In the genomic region with DNA sequence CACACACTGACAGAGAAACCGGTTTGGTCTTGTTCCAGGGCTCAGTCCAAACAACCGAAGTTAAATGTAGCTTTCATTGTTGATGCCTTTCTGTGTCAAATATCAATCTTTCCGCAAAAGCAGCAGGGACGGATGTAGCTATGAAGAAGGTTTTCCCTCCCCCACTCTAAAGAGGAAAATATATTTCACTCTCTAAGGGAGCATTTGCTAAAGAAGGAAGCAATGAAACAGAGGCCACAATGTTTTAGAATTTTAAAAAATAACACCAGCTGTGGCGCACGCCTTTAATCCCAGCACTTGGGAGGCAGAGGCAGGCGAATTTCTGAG, we compare ENCODE assay signal across 8 mouse cellular contexts.
DNase-seq lines count a peak whose midpoint lies in the region; ATAC-seq and TF ChIP-seq lines count a peak whose summit lies in the region.

No protein-coding gene starts in this region.

- ATAC-seq in neural tube, embryonic 11.5 days (ENCODE audit: insufficient read depth, low FRiP score, low TSS enrichment): no peak
- no peak for ATAC-seq in limb, embryonic 12.5 days (ENCODE audit: insufficient number of reproducible peaks, insufficient read depth, low FRiP score, low TSS enrichment, low read depth)
- no peak for ATAC-seq in stomach, postnatal 0 days (ENCODE audit: low FRiP score, low TSS enrichment)
- no peak for ATAC-seq in erythroid progenitor cell, adult 5-6 weeks (replicated peaks; ENCODE audit: low FRiP score, poor library complexity, severe bottlenecking)

- H3K4me3 ChIP-seq in gastrocnemius, adult 2 months: peak overlapping the region; percentile 38; the same call in 1 of the 2 replicates
- H3K4me3 ChIP-seq in neural tube, embryonic 11.5 days (ENCODE audit: low read depth, low read length): no peak overlapping the region
- H3K4me3 ChIP-seq in limb, embryonic 12.5 days (replicated peaks): no peak overlapping the region
- H3K4me3 ChIP-seq in stomach, postnatal 0 days (ENCODE audit: low read depth, low read length): no peak overlapping the region

- H3K4me1 ChIP-seq in neural tube, embryonic 11.5 days (ENCODE audit: control insufficient read depth, insufficient read depth, low read length): peaks cover 13% of the 10 kb centered on the region; the same call in 1 of the 2 replicates
- H3K4me1 ChIP-seq in limb, embryonic 12.5 days (replicated peaks): peaks cover 76% of the 10 kb centered on the region
- peaks cover 13% of the 10 kb centered on the region; the same call in 1 of the 2 replicates for H3K4me1 ChIP-seq in stomach, postnatal 0 days (replicated peaks; ENCODE audit: control insufficient read depth, insufficient read depth)

- H3K9me3 ChIP-seq in neural tube, embryonic 11.5 days (ENCODE audit: control insufficient read depth, low read length): no peaks in the 10 kb centered on the region
- no peaks in the 10 kb centered on the region for H3K9me3 ChIP-seq in limb, embryonic 12.5 days
- H3K9me3 ChIP-seq in stomach, postnatal 0 days (ENCODE audit: control insufficient read depth, low read length): no peaks in the 10 kb centered on the region

- H3K4me2 ChIP-seq in neural tube, embryonic 11.5 days (ENCODE audit: low read depth): no peak overlapping the region
- peak overlapping the region; percentile 41 for H3K4me2 ChIP-seq in limb, embryonic 12.5 days
- peak overlapping the region; percentile 17; the same call in 1 of the 2 replicates for H3K4me2 ChIP-seq in stomach, postnatal 0 days (replicated peaks; ENCODE audit: low read depth)

- H3K9ac ChIP-seq in neural tube, embryonic 11.5 days (ENCODE audit: low read length): no peak overlapping the region
- 0 out of 2 replicates have a peak overlapping the region, but pooled peaks have one; percentile 34 for H3K9ac ChIP-seq in limb, embryonic 12.5 days (replicated peaks)
- no peak overlapping the region for H3K9ac ChIP-seq in stomach, postnatal 0 days (ENCODE audit: low read length)

- TF ChIP-seq CTCF in gastrocnemius, adult 2 months (IDR thresholded peaks at IDR 0.05): no peak
- TF ChIP-seq CTCF in stomach, postnatal 0 days (IDR thresholded peaks at IDR 0.05; ENCODE audit: low read depth): no peak

- no peak for TF ChIP-seq EP300 in stomach, postnatal 0 days (optimal IDR thresholded peaks at IDR 0.05)

- no peak for DNase-seq in gastrocnemius, adult 2 months
- DNase-seq in gastrocnemius, adult 18-20 months (ENCODE audit: low spot score): no peak
- DNase-seq in neural tube, embryonic 11.5 days (ENCODE audit: low spot score): no peak
- no peak for DNase-seq in neural tube, embryonic 10.5 days (ENCODE audit: extremely low spot score, low spot score)
- no peak for DNase-seq in stomach, postnatal 0 days (ENCODE audit: low spot score)
- DNase-seq in left cerebral cortex, adult 8-10 months (ENCODE audit: low spot score in 2 of 2): no peak

- H3K27me3 ChIP-seq in neural tube, embryonic 11.5 days (ENCODE audit: control insufficient read depth, insufficient read depth, low read length): no peaks in the 10 kb centered on the region
- H3K27me3 ChIP-seq in limb, embryonic 12.5 days: peaks cover 2% of the 10 kb centered on the region; the same call in 1 of the 2 replicates
- no peaks in the 10 kb centered on the region for H3K27me3 ChIP-seq in stomach, postnatal 0 days (ENCODE audit: control insufficient read depth, insufficient read depth, low read length)

- WGBS in neural tube, embryonic 11.5 days: 42% methylated on average over 7 of the region's 7 CpGs
- WGBS in limb, embryonic 12.5 days: 38% methylated on average over 7 of the region's 7 CpGs
- 16% methylated on average over 7 of the region's 7 CpGs for WGBS in stomach, postnatal 0 days

- no peaks in the 10 kb centered on the region for H3K36me3 ChIP-seq in neural tube, embryonic 11.5 days (ENCODE audit: control insufficient read depth, insufficient read depth, low read length)
- H3K36me3 ChIP-seq in limb, embryonic 12.5 days: no peaks in the 10 kb centered on the region
- H3K36me3 ChIP-seq in stomach, postnatal 0 days (ENCODE audit: control insufficient read depth, insufficient read depth, low read length): no peaks in the 10 kb centered on the region

- H3K27ac ChIP-seq in gastrocnemius, adult 2 months: peak overlapping the region; percentile 13; the same call in 1 of the 2 replicates
- 0 out of 2 replicates have a peak overlapping the region, but pooled peaks have one; percentile 35 for H3K27ac ChIP-seq in neural tube, embryonic 11.5 days (ENCODE audit: low read depth, low read length)
- H3K27ac ChIP-seq in limb, embryonic 12.5 days: peak overlapping the region; percentile 93
- H3K27ac ChIP-seq in stomach, postnatal 0 days (replicated peaks): peak overlapping the region; percentile 92

- intact Hi-C loops in gastrocnemius, adult 2 months (cut with DNase I): loop anchor here (5.0 kb wide), 1 partner anchor 87 kb away; no protein-coding TSS in a partner anchor

Comparison
In these comparisons a context has a peak if more than half of its experiments do, and no peak if none do; other contexts are left out.
1. H3K27ac ChIP-seq: peak in every context shown above with its lines; median percentile 93 in limb, embryonic 12.5 days; 92 in stomach, postnatal 0 days; 35 in neural tube, embryonic 11.5 days; 13 in gastrocnemius, adult 2 months.